Mouse (Mus musculus): Measurements from ENCODE around the gene Zfand6.

Zfand6 gene

GRCm38 (mm10) chr7:84594087-84594916 is 95.5 kb downstream of the Zfand6 start:
- DNase-seq (ENCODE audit: low read depth, low spot score) = peak; percentile 67

DNA sequence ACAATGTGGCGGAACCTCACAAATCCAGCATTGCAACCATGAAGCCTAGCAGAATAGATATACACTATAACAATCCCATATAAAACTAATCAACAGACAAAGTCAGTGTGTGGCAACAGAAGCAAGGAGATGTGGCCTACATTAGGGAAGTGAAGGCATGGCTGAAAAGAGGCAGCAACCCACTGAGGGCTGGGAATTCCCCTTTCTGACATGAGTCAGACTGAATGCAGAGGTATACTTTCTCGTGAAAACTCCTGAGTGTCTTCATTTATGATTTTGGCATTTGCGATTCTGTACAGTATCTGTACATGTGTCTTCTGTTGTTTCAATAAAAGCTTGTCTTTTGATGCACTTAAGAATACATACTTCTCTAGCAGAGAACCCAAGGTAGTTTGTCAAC is 98.4 kb downstream of the Zfand6 start:
- no peak for DNase-seq (ENCODE audit: low read depth, low spot score)

GRCm38 (mm10) chr7:84590622-84591021 is 99.1 kb downstream of the Zfand6 start:
- DNase-seq (ENCODE audit: low read depth, low spot score) = no peak

DNA sequence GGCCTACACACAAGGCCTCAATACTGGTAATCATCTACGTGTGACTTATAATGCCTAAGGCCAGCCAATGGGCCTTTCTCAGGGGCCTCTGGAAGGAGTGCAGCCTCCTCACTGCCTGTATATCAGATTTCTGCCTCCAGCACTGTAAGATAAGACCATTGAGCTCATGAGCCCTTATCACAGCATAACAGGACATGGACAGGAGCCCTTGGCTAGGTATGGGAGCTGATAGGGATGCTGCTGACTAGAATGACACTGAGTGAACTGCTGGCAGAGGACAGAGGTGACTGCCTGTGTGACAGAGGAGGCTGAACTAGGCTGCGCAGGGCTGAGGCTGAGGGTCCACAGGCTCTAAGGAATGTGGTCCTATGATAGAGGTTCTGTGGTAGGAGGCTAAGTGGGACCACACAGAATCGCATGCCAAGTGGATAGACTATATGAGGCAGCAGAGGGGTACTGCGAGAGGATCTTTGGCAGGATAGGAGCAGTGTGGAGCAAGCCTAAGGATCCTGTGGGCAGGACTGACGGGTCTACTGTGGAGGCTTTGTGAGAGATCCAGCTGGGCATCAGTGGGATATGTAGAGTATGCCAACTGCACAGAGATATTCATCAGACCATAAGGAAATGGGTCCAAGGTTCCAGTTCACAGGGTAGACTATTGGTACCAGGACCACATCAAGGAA is 102.5 kb downstream of the Zfand6 start:
- DNase-seq (ENCODE audit: low read depth, low spot score) = no peak

GRCm38 (mm10) chr7:84586360-84587100 is 103.2 kb downstream of the Zfand6 start:
- DNase-seq (ENCODE audit: low read depth, low spot score) = no peak

DNA sequence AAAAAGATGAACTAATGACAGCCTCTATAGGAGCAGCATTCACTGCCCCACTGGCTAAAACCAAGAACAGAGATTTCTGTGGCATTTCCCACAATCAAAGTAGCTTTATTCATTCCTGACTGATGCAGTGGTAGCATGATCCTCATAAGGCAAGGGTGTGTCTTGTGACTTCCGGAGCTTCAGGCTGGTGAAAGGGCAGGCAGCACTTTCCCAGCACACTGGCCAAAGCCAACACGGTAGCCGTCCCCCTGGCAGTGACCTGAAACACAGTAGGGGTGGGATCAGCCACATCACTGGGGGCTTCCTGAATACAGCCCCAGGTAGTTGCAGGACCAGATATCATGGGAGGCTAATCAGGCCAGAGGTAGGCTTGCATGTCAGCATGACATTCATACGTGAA is 104.7 kb downstream of the Zfand6 start:
- DNase-seq (ENCODE audit: low read depth, low spot score) = no peak

DNA sequence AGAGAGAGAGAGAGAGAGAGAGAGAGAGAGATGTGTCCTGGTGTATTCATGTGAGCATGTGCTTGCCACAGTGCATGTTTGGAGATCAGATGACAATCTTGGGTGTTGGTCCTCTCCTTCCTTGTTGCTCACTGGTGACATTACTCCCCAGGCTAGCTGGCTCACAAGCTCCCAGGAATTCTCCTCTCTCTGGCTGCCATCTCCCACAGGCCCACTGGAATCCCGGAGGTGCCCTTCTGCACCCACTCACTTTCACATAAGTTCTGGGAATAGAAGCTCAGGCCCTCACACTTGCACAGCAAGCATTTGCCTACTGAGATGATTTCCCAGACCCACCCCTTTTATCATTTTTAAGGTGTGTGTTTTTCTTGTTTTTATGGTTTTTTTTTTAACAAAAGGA is 110.0 kb downstream of the Zfand6 start:
- DNase-seq (ENCODE audit: low read depth, low spot score) = peak; percentile 18

GRCm38 (mm10) chr7:84578841-84579240 is 110.9 kb downstream of the Zfand6 start:
- DNase-seq (ENCODE audit: low read depth, low spot score) = peak; percentile 76

GRCm38 (mm10) chr7:84577034-84577433 is 112.7 kb downstream of the Zfand6 start:
- peak; percentile 5 for DNase-seq (ENCODE audit: low read depth, low spot score)

DNA sequence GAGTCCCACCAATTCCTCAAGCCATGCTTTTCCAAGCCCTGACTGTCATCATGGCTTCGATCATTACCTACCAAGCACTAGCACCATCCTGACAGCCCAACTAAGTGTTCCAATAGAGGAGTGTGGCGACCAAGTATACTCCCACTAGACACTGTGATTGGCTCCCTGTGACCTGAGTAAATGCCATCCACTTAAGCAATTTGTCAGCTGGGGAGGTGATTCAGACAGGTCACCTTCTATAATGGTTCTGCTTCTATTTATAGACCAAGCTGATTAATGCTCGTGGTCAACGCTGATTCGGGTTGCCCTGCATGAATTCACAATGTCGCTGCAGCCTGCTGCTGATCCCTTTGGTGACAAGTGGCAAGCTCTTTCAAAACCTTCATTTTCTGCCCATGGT is 123.6 kb downstream of the Zfand6 start:
- DNase-seq (ENCODE audit: low read depth, low spot score) = no peak

DNA sequence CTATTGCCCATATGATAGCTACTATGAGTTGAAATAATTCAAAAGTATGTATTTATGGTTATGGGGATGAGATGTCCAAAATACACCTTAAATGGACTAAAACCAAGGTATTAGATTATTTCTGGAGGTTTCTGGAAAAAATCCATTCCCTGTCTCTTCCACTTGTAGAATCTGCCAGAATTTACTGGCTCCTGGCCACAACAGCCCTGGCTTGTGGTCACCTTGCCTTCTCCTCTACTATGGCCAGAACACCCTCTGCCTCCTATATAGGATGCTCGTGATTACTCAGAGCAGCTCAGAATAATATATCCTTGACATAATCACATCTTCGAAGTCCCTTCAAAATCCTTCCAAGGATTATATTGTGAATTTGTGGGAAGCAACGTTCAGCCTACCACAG is 125.5 kb downstream of the Zfand6 start:
- DNase-seq (ENCODE audit: low read depth, low spot score) = no peak

Data from ZHBTc4 (cell line).